16 mouse cellular contexts compared by ENCODE assay signal in the genomic region with DNA sequence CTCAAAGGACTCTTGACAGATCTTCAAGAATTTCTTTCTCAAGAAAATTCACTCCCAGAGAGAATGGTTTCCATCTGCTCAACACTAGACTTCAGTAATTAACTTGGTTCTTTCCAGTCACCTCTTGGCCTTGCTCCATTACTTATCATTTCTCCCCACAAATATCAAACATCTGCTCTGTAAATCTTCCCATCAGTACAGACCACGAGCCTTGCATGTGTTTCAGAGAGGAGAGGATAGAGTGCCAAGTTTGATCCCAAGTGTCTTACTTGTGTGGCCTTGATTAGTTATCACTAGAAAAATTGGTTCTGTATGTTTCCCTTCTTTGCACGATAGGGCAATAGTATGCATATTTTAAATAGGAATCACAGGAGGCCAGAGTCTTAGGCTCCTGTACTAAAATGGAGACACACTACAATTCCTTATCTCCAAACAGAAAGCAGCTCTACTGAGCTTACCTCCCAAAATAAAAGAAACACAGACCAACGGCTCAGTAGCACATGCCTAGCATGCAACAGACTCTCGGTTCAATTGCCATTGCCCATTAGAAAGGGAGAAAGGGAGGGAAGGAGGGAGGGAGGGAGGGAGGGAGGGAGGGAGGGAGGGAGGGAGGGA.
DNase-seq lines count a peak whose midpoint lies in the region; ATAC-seq lines count a peak whose summit lies in the region.
"Had no signal": no experiment of that assay in that cellular context is flagged by ENCODE, and none has a peak within 500 bp of the region (broad histone marks: within the 10 kb centered on the region; RNA-seq: fewer than 3 reads in every experiment).

No protein-coding gene starts in this region.

- no peak overlapping the region for H3K9ac ChIP-seq in heart, embryonic 15.5 days
- no peak overlapping the region for H3K9ac ChIP-seq in heart, embryonic 11.5 days (ENCODE audit: low read depth, low read length)
- no peak overlapping the region for H3K9ac ChIP-seq in liver, embryonic 12.5 days
- H3K9ac ChIP-seq: heart, embryonic 12.5 days had no signal

- H3K27me3 ChIP-seq in heart, embryonic 15.5 days: no peaks in the 10 kb centered on the region
- H3K27me3 ChIP-seq in heart, embryonic 11.5 days (ENCODE audit: control insufficient read depth, insufficient read depth, low read length): no peaks in the 10 kb centered on the region
- no peaks in the 10 kb centered on the region for H3K27me3 ChIP-seq in liver, embryonic 12.5 days (replicated peaks)
- H3K27me3 ChIP-seq: heart, embryonic 12.5 days had no signal

- DNase-seq in lung, postnatal 10 days: peak; percentile 11
- no peak for DNase-seq in lung, postnatal 25 days (ENCODE audit: low spot score)
- no peak for DNase-seq in right cerebral cortex, postnatal 14 days
- DNase-seq: cerebellum, adult 9-11 months; heart, postnatal 4 days; kidney, adult 18-20 months; kidney, postnatal 10 days; layer of hippocampus, adult 9-11 months; lung, adult 18-20 months; right cerebral cortex, postnatal 25 days had no signal

- 48% methylated on average over 4 of the region's 4 CpGs for WGBS in heart, embryonic 15.5 days
- WGBS in heart, embryonic 11.5 days (ENCODE audit: insufficient replicate concordance): 44% methylated on average over 4 of the region's 4 CpGs
- 30% methylated on average over 4 of the region's 4 CpGs for WGBS in liver, embryonic 12.5 days (ENCODE audit: insufficient replicate concordance)

- ATAC-seq in heart, embryonic 15.5 days (replicated peaks; ENCODE audit: insufficient number of reproducible peaks, insufficient read depth, low FRiP score, low read depth): 0 out of 2 replicates have a peak, but pooled peaks have one; percentile 10
- ATAC-seq in heart, embryonic 11.5 days (replicated peaks; ENCODE audit: insufficient number of reproducible peaks, low FRiP score, low TSS enrichment): no peak
- peak; percentile 62 for ATAC-seq in liver, embryonic 12.5 days
- no peak for ATAC-seq in activated CD4-positive, CD25-positive, alpha-beta regulatory T cell, adult 4 months

- H3K4me3 ChIP-seq in heart, embryonic 15.5 days: no peak overlapping the region
- no peak overlapping the region for H3K4me3 ChIP-seq in heart, embryonic 11.5 days (ENCODE audit: low read depth, low read length)
- no peak overlapping the region for H3K4me3 ChIP-seq in liver, embryonic 12.5 days
- H3K4me3 ChIP-seq: heart, embryonic 12.5 days; midbrain, embryonic 10.5 days had no signal

- no peaks in the 10 kb centered on the region for H3K9me3 ChIP-seq in heart, embryonic 15.5 days (replicated peaks)
- H3K9me3 ChIP-seq in heart, embryonic 11.5 days (replicated peaks; ENCODE audit: control insufficient read depth, low read length): no peaks in the 10 kb centered on the region
- H3K9me3 ChIP-seq in liver, embryonic 12.5 days (replicated peaks): no peaks in the 10 kb centered on the region
- H3K9me3 ChIP-seq: heart, embryonic 12.5 days; midbrain, embryonic 10.5 days had no signal

- peaks cover 6% of the 10 kb centered on the region for H3K4me1 ChIP-seq in heart, embryonic 15.5 days (replicated peaks)
- H3K4me1 ChIP-seq in heart, embryonic 11.5 days (ENCODE audit: control insufficient read depth, insufficient read depth, low read length): peaks cover 9% of the 10 kb centered on the region
- peaks cover 30% of the 10 kb centered on the region for H3K4me1 ChIP-seq in liver, embryonic 12.5 days

- H3K4me2 ChIP-seq in heart, embryonic 15.5 days: no peak overlapping the region
- no peak overlapping the region for H3K4me2 ChIP-seq in heart, embryonic 11.5 days
- no peak overlapping the region for H3K4me2 ChIP-seq in liver, embryonic 12.5 days
- H3K4me2 ChIP-seq: heart, embryonic 12.5 days had no signal

- H3K27ac ChIP-seq in heart, embryonic 15.5 days: no peak overlapping the region
- no peak overlapping the region for H3K27ac ChIP-seq in heart, embryonic 11.5 days (ENCODE audit: low read depth, low read length)
- H3K27ac ChIP-seq in liver, embryonic 12.5 days: peak overlapping the region; percentile 30; the same call in 1 of the 2 replicates
- H3K27ac ChIP-seq: midbrain, embryonic 10.5 days had no signal

- no peaks in the 10 kb centered on the region for H3K36me3 ChIP-seq in heart, embryonic 15.5 days
- no peaks in the 10 kb centered on the region for H3K36me3 ChIP-seq in heart, embryonic 11.5 days (ENCODE audit: control insufficient read depth, insufficient read depth, low read length)
- no peaks in the 10 kb centered on the region for H3K36me3 ChIP-seq in liver, embryonic 12.5 days
- H3K36me3 ChIP-seq: heart, embryonic 12.5 days; midbrain, embryonic 10.5 days had no signal

Comparison
In these comparisons a context has a peak if more than half of its experiments do, and no peak if none do; other contexts are left out.
1. ATAC-seq: peak in heart, embryonic 15.5 days (single experiment) and liver, embryonic 12.5 days (single experiment); none in heart, embryonic 11.5 days (single experiment) and activated CD4-positive, CD25-positive, alpha-beta regulatory T cell, adult 4 months (single experiment).